ENCODE assay signal across 24 mouse cellular contexts in the genomic region with DNA sequence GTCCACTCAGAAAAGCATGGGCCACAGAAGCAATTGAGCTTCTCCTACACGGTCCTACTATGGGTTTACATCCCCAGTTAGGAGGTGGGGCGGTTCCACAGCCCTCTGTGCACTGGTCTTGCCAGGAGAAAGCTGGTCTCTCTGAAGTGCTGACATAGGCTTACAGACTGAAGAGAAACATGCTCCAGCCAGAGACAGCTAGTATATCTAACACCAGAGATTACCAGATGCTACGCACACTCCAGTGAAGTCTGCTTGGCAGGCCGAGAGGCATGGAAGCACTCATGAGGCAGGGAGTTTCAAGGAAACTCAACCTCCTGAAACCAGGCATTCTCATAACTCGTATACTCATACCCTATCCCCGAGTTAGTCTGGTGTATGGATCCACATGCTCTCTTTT. TPM values are rescaled to one million over a fixed set of nuclear protein-coding genes. Genes with fewer than 3 reads are reported as not detected.
DNase-seq lines count a peak whose midpoint lies in the region; ATAC-seq and TF ChIP-seq lines count a peak whose summit lies in the region.
"Had no signal": no experiment of that assay in that cellular context is flagged by ENCODE, and none has a peak within 500 bp of the region (broad histone marks: within the 10 kb centered on the region; RNA-seq: fewer than 3 reads in every experiment).

No protein-coding gene starts in this region.

- H3K27me3 ChIP-seq in ES-Bruce4 (ENCODE audit: control insufficient read depth, insufficient read depth, low read length, poor library complexity, severe bottlenecking): no peaks in the 10 kb centered on the region
- H3K27me3 ChIP-seq: CH12.LX; embryonic facial prominence, embryonic 12.5 days; forebrain, embryonic 12.5 days had no signal

- peak overlapping the region; percentile 98 for H3K27ac ChIP-seq in ES-Bruce4 (ENCODE audit: insufficient read depth, low read length)
- H3K27ac ChIP-seq in ES-E14 (ENCODE audit: insufficient read depth, low read depth, low read length, poor library complexity, severe bottlenecking): peak overlapping the region; percentile 90
- H3K27ac ChIP-seq: embryonic facial prominence, embryonic 10.5 days; embryonic facial prominence, embryonic 12.5 days; forebrain, embryonic 10.5 days; forebrain, embryonic 12.5 days had no signal

- H3K4me3 ChIP-seq in ES-Bruce4 (ENCODE audit: low read depth, low read length) (no peak overlapping the region), ES-E14 (ENCODE audit: insufficient read depth in 1 of 2, low read depth in 1 of 2, low read length in 2 of 2, poor library complexity in 1 of 2, severe bottlenecking in 1 of 2) (no peak overlapping the region)
- H3K4me3 ChIP-seq: embryonic facial prominence, embryonic 10.5 days; embryonic facial prominence, embryonic 12.5 days; forebrain, embryonic 10.5 days; forebrain, embryonic 12.5 days had no signal

- TF ChIP-seq POLR2A in ES-Bruce4 (IDR thresholded peaks at IDR 0.05; ENCODE audit: insufficient read depth, low read length): no peak

- H3K9ac ChIP-seq in ES-Bruce4 (ENCODE audit: low read depth, poor library complexity, severe bottlenecking): no peak overlapping the region
- no peak overlapping the region for H3K9ac ChIP-seq in ES-E14 (ENCODE audit: insufficient read depth, low read depth, low read length, poor library complexity, severe bottlenecking)
- H3K9ac ChIP-seq: embryonic facial prominence, embryonic 12.5 days; forebrain, embryonic 12.5 days had no signal

- peaks cover 16% of the 10 kb centered on the region; the same call in 1 of the 2 replicates for H3K9me3 ChIP-seq in ES-Bruce4 (replicated peaks; ENCODE audit: control insufficient read depth, insufficient read depth, low read length, poor library complexity, severe bottlenecking)
- H3K9me3 ChIP-seq in ES-E14 (ENCODE audit: control insufficient read depth, insufficient read depth, low read depth, low read length): no peaks in the 10 kb centered on the region
- H3K9me3 ChIP-seq: embryonic facial prominence, embryonic 12.5 days; forebrain, embryonic 12.5 days had no signal

- no peak for TF ChIP-seq CTCF in ES-Bruce4 (IDR thresholded peaks at IDR 0.05; ENCODE audit: low read depth, low read length)

- no peak for TF ChIP-seq EP300 in ES-Bruce4 (IDR thresholded peaks at IDR 0.05; ENCODE audit: insufficient read depth, low read depth, low read length)

- H3K36me3 ChIP-seq in ES-Bruce4 (ENCODE audit: control insufficient read depth, insufficient read depth, low read length, poor library complexity, severe bottlenecking) (no peaks in the 10 kb centered on the region), ES-E14 (ENCODE audit: control insufficient read depth, insufficient read depth, low read length, poor library complexity, severe bottlenecking) (peaks cover 3% of the 10 kb centered on the region; the same call in 1 of the 2 replicates)
- H3K36me3 ChIP-seq: embryonic facial prominence, embryonic 12.5 days had no signal

- DNase-seq in ES-E14 (ENCODE audit: low read depth, low spot score) (peak; percentile 17), ZHBTc4 (ENCODE audit: low read depth, low spot score) (peak; percentile 64)
- no peak for DNase-seq in testis, postnatal 10 days (ENCODE audit: low spot score)
- DNase-seq: adrenal gland, adult 2 months; adrenal gland, postnatal 10 days; adrenal gland, postnatal 25 days; B cell, adult 2 months; cerebellum, adult 11 months; cerebellum, adult 18-20 months; cerebellum, adult 8-10 months; cerebellum, adult 9-11 months; cerebellum, postnatal 14 days; cerebellum, postnatal 36 days had no signal

- peaks cover 4% of the 10 kb centered on the region for H3K4me1 ChIP-seq in ES-Bruce4 (ENCODE audit: control insufficient read depth, insufficient read depth, low read length)
- H3K4me1 ChIP-seq in ES-E14 (ENCODE audit: control insufficient read depth in 2 of 2, insufficient read depth in 2 of 2, low read length in 2 of 2, poor library complexity in 1 of 2): peaks cover 4 to 9% of the 10 kb centered on the region in 2 experiments; a peak in 2 of 4 replicates
- H3K4me1 ChIP-seq: embryonic facial prominence, embryonic 10.5 days; embryonic facial prominence, embryonic 12.5 days; forebrain, embryonic 10.5 days; forebrain, embryonic 12.5 days had no signal

- in situ Hi-C loops in ES-E14 (cut with MboI; ENCODE audit: low sequenced_read_pairs in 2 of 2, unreplicated experiment in 2 of 2): no loop called here

- no peak for ATAC-seq in megakaryocyte, adult 5-6 weeks (ENCODE audit: poor library complexity, severe bottlenecking)
- ATAC-seq: CD4-positive, CD25-positive, alpha-beta regulatory T cell, adult 4 months; forebrain, embryonic 14.5 days; forebrain, embryonic 16.5 days had no signal

TF ChIP-seq in ES-E14, 5 proteins besides CTCF, POLR2A, EP300 and RAD21:
- TF ChIP-seq CHD2 (IDR thresholded peaks at IDR 0.05; ENCODE audit: low read depth, low read length): no peak
- no peak for TF ChIP-seq ZNF384 (IDR thresholded peaks at IDR 0.05; ENCODE audit: low read depth, low read length)
- TF ChIP-seq ZC3H11A (IDR thresholded peaks at IDR 0.05; ENCODE audit: borderline replicate concordance, low read depth, low read length): no peak
- TF ChIP-seq HCFC1 (IDR thresholded peaks at IDR 0.05; ENCODE audit: borderline replicate concordance, insufficient read depth, low read length): no peak
- no peak for TF ChIP-seq MAFK (IDR thresholded peaks at IDR 0.05; ENCODE audit: insufficient read depth, low read depth, low read length)
TF ChIP-seq in ES-E14: peak in this region for 0.

RNA-seq across cellular contexts. Expression of a gene that starts 30.0 kb away (rescaled TPM):
- polyA plus RNA-seq in ES-Bruce4 (2011; ENCODE audit: insufficient read depth, insufficient read length, low read depth, missing spikeins): 3.1 and 4.2 TPM in 2 replicates
- total RNA-seq in ES-E14 (2012; rRNA removed): 2.9 and 3.7 TPM in 2 replicates
- total RNA-seq in megakaryocyte, adult 5-6 weeks (2015): not detected in 2 replicates
- total RNA-seq in megakaryocyte, adult 5-6 weeks (2017): not detected in 2 replicates
- total RNA-seq: CH12.LX, MEL had no signal
- polyA plus RNA-seq: CD4-positive, CD25-positive, alpha-beta regulatory T cell, adult 4 months had no signal
